Comparison of ENCODE assay signal across 8 mouse cellular contexts in genomic region chr12:116405836-116406155, GRCm38 (mm10). TPM values are rescaled to one million over a fixed set of nuclear protein-coding genes. Genes with fewer than 3 reads are reported as not detected.
DNase-seq lines count a peak whose midpoint lies in the region; ATAC-seq and TF ChIP-seq lines count a peak whose summit lies in the region.

No protein-coding gene starts in this region.

- no peak for TF ChIP-seq POLR2A in lung, adult 2 months (IDR thresholded peaks at IDR 0.05; ENCODE audit: borderline replicate concordance, extremely low read depth, low read depth, low read length)
- no peak for TF ChIP-seq POLR2A in bone marrow, adult 2 months (IDR thresholded peaks at IDR 0.05; ENCODE audit: borderline replicate concordance, control insufficient read depth, low read depth, low read length)

- peak overlapping the region; percentile 68; the same call in 1 of the 2 replicates for H3K27ac ChIP-seq in bone marrow, adult 2 months (ENCODE audit: control insufficient read depth, insufficient read depth, low read depth, low read length, poor library complexity)
- no peak overlapping the region for H3K27ac ChIP-seq in forebrain, embryonic 15.5 days (replicated peaks)
- H3K27ac ChIP-seq in liver, embryonic 14.5 days: peak overlapping the region; percentile 54

- H3K4me2 ChIP-seq in forebrain, embryonic 15.5 days (replicated peaks): peak overlapping the region; percentile 71
- H3K4me2 ChIP-seq in liver, embryonic 14.5 days (ENCODE audit: low read depth): peak overlapping the region; percentile 56

- H3K36me3 ChIP-seq in forebrain, embryonic 15.5 days: peaks cover 9% of the 10 kb centered on the region
- H3K36me3 ChIP-seq in liver, embryonic 14.5 days (replicated peaks; ENCODE audit: control insufficient read depth, insufficient read depth, low read depth): peaks cover 38% of the 10 kb centered on the region

- intact Hi-C loops in left cerebral cortex, postnatal 10 days (cut with DNase I): no loop called here

- H3K27me3 ChIP-seq in forebrain, embryonic 15.5 days: no peaks in the 10 kb centered on the region
- no peaks in the 10 kb centered on the region for H3K27me3 ChIP-seq in liver, embryonic 14.5 days (ENCODE audit: control insufficient read depth, insufficient read depth, low read length)

- H3K4me3 ChIP-seq in lung, adult 2 months (replicated peaks; ENCODE audit: extremely low read depth, low read depth, low read length): peak overlapping the region; percentile 60
- H3K4me3 ChIP-seq in bone marrow, adult 2 months (replicated peaks; ENCODE audit: control insufficient read depth, low read depth, low read length): peak overlapping the region; percentile 92
- H3K4me3 ChIP-seq in forebrain, embryonic 15.5 days: peak overlapping the region; percentile 85
- H3K4me3 ChIP-seq in liver, embryonic 14.5 days (ENCODE audit: insufficient read depth in 1 of 2, low read depth in 2 of 2, low read length in 2 of 2): peak overlapping the region; percentile 94 to 95

- TF ChIP-seq CTCF in lung, adult 2 months (IDR thresholded peaks at IDR 0.05; ENCODE audit: insufficient read depth, low read length): no peak
- no peak for TF ChIP-seq CTCF in bone marrow, adult 2 months (IDR thresholded peaks at IDR 0.05; ENCODE audit: control insufficient read depth, insufficient read depth, low read length)
- TF ChIP-seq CTCF in liver, embryonic 14.5 days (IDR thresholded peaks at IDR 0.05; ENCODE audit: low read depth): no peak

- peak overlapping the region; percentile 62 for H3K9ac ChIP-seq in forebrain, embryonic 15.5 days (replicated peaks)
- H3K9ac ChIP-seq in liver, embryonic 14.5 days (replicated peaks): peak overlapping the region; percentile 93

- no peak for ATAC-seq in forebrain, embryonic 15.5 days (replicated peaks)
- peak; percentile 34 for ATAC-seq in liver, embryonic 14.5 days (ENCODE audit: insufficient read depth)

- H3K4me1 ChIP-seq in lung, adult 2 months (ENCODE audit: control insufficient read depth, insufficient read depth, low read length): no peaks in the 10 kb centered on the region
- no peaks in the 10 kb centered on the region; the same call in 1 of the 2 replicates for H3K4me1 ChIP-seq in bone marrow, adult 2 months (ENCODE audit: control insufficient read depth, insufficient read depth, low read length)
- H3K4me1 ChIP-seq in forebrain, embryonic 15.5 days: peaks cover 13% of the 10 kb centered on the region
- peaks cover 8 to 24% of the 10 kb centered on the region in 2 experiments for H3K4me1 ChIP-seq in liver, embryonic 14.5 days (replicated peaks; ENCODE audit: control insufficient read depth in 2 of 2, insufficient read depth in 2 of 2, low read length in 1 of 2)

- WGBS in lung, adult 2 months: 4% methylated on average over 8 of the region's 8 CpGs
- 4% methylated on average over 8 of the region's 8 CpGs for WGBS in bone marrow, adult 2 months
- WGBS in forebrain, embryonic 15.5 days: 10% methylated on average over 8 of the region's 8 CpGs
- 6% methylated on average over 8 of the region's 8 CpGs for WGBS in liver, embryonic 14.5 days (ENCODE audit: insufficient replicate concordance)

- TF ChIP-seq EP300 in liver, embryonic 14.5 days (IDR thresholded peaks at IDR 0.05; ENCODE audit: low read depth): no peak

- H3K9me3 ChIP-seq in forebrain, embryonic 15.5 days: peaks cover 18% of the 10 kb centered on the region; the same call in 1 of the 2 replicates
- H3K9me3 ChIP-seq in liver, embryonic 14.5 days (ENCODE audit: control insufficient read depth, low read length): no peaks in the 10 kb centered on the region

- no peak for DNase-seq in lung, adult 2 months
- DNase-seq in lung, postnatal 25 days (ENCODE audit: low spot score): no peak
- DNase-seq in liver, embryonic 14.5 days (ENCODE audit: low read depth in 3 of 3, low spot score in 3 of 3): peak; percentile 20 to 37 (median 35)
- DNase-seq in frontal cortex, postnatal 14 days (ENCODE audit: low spot score in 2 of 2): no peak
- DNase-seq in left cerebral cortex, postnatal 10 days (ENCODE audit: extremely low spot score in 1 of 2, low spot score in 2 of 2): no peak
- DNase-seq in thymus, postnatal 10 days (ENCODE audit: low spot score in 2 of 2): no peak

RNA-seq across cellular contexts. Expression of gene Ncapg2, which starts 0.6 kb away (rescaled TPM):
- polyA plus RNA-seq in lung, adult 2 months (2012; rRNA removed): 0.63 and 1.4 TPM in 2 replicates
- polyA plus RNA-seq in bone marrow, adult 2 months (2011; ENCODE audit: insufficient read depth, insufficient read length, low replicate concordance, missing spikeins): 46.8 and 57.5 TPM in 2 replicates
- 19.1 and 21.2 TPM in 2 replicates for polyA plus RNA-seq in forebrain, embryonic 15.5 days (2015; fragmentation: Nextera tagmentation; extraction: Ambion mirVana)
- 15.9 and 25.4 TPM in 2 replicates for polyA plus RNA-seq in liver, embryonic 14.5 days (2012; rRNA removed)
- 55.8 TPM in 2 replicates for polyA plus RNA-seq in liver, embryonic 14.5 days (2014; fragmentation: Nextera tagmentation; extraction: Ambion mirVana)
- 1 to 10 TPM; 7.4 to 8.8 TPM for total RNA-seq in left cerebral cortex, postnatal 10 days (2021)

Comparison
In these comparisons a context has a peak if more than half of its experiments do, and no peak if none do; other contexts are left out.
1. DNase-seq: peak in liver, embryonic 14.5 days (3 of 3); none in lung, adult 2 months (single experiment), lung, postnatal 25 days (single experiment), frontal cortex, postnatal 14 days (0 of 2), left cerebral cortex, postnatal 10 days (0 of 2) and thymus, postnatal 10 days (0 of 2).
2. Peak in every context shown above with its lines, with median percentiles within 50 percentile points of each other: H3K4me3 ChIP-seq.